Mouse (Mus musculus): ENCODE measurements around the gene Faap20. TPM values are rescaled to one million over a fixed set of nuclear protein-coding genes. Genes with fewer than 3 reads are reported as not detected.

Faap20 gene
- total and polyA plus RNA-seq, 2 experiments from 2014 or later = 60.8 to 61.4 TPM

GRCm38 (mm10) chr4:155284521-155285379 is 35.1 kb downstream of the Faap20 start:
- TF ChIP-seq CTCF (IDR thresholded peaks at IDR 0.05; ENCODE audit: low read depth) = no peak
- no peak overlapping the region for H3K9ac ChIP-seq (replicated peaks; ENCODE audit: low read length)
- H3K4me2 ChIP-seq (ENCODE audit: low read depth, low read length) = no peak overlapping the region
- no peak overlapping the region for H3K4me3 ChIP-seq (ENCODE audit: low read length)
- no peak for DNase-seq (ENCODE audit: low spot score)
- WGBS = 68% methylated on average over 15 of the region's 15 CpGs
- no peak for ATAC-seq
- H3K4me1 ChIP-seq (ENCODE audit: insufficient read depth, low read length) = peaks cover 5% of the 10 kb centered on the region; the same call in 1 of the 2 replicates
- no peak overlapping the region for H3K27ac ChIP-seq
- H3K9me3 ChIP-seq (ENCODE audit: low read length) = no peaks in the 10 kb centered on the region
- no peaks in the 10 kb centered on the region for H3K36me3 ChIP-seq (ENCODE audit: insufficient read depth, low read length)
- H3K27me3 ChIP-seq (ENCODE audit: insufficient read depth, low read length) = no peaks in the 10 kb centered on the region

DNA sequence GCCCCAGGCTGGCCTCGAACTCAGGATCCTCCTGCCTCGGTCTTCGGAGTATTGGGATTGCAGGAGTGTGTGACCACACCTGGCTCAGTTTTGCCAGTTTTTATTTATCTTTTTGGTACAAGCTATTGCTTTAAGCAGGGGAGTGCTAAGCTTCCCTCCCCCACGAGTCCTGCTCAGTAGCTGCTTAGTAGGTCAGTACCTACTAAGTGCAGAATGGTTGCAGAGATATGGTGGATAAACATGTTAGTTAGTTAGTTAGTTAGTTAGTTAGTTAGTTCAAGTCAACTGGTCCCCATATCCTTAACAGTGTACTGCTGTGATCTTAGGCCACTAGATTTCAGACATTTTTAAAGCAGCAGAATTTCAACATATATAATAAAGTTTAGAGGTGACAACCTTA is 36.5 kb downstream of the Faap20 start:
- H3K36me3 ChIP-seq (ENCODE audit: insufficient read depth, low read length) = no peaks in the 10 kb centered on the region
- peaks cover 5% of the 10 kb centered on the region; the same call in 1 of the 2 replicates for H3K4me1 ChIP-seq (ENCODE audit: insufficient read depth, low read length)
- no peaks in the 10 kb centered on the region for H3K27me3 ChIP-seq (ENCODE audit: insufficient read depth, low read length)
- DNase-seq (ENCODE audit: low spot score) (no peak), ATAC-seq (no peak)
- 97% methylated on average over 4 of the region's 4 CpGs for WGBS
- no peak overlapping the region for H3K4me2 ChIP-seq (ENCODE audit: low read depth, low read length)
- no peak for TF ChIP-seq CTCF (IDR thresholded peaks at IDR 0.05; ENCODE audit: low read depth)
- H3K27ac ChIP-seq = no peak overlapping the region
- H3K9me3 ChIP-seq (ENCODE audit: low read length) = no peaks in the 10 kb centered on the region
- no peak overlapping the region for H3K9ac ChIP-seq (replicated peaks; ENCODE audit: low read length)
- no peak overlapping the region for H3K4me3 ChIP-seq (ENCODE audit: low read length)

DNA sequence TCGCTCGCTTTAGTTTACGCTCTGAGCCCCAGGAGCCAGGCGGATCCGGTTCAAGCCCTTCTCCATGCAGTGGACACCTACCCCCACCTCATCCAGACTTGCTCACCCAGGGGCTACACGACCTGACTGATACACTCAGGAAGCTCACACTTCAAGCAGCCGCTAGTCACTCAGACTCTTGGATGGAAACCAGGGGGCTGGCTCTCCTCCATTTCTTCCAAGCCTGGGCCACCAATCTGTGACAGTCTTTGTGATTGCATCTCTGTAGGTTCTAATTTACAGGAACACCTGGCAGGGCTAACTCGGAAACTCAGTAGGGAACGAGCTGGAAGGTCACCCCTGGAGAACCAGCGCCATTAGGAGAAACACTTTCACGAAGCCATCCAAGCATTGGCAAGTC is 38.1 kb downstream of the Faap20 start:
- ATAC-seq = no peak
- 0 out of 2 replicates have a peak overlapping the region, but pooled peaks have one; percentile 7 for H3K27ac ChIP-seq
- no peak for DNase-seq (ENCODE audit: low spot score)
- no peaks in the 10 kb centered on the region for H3K4me1 ChIP-seq (ENCODE audit: insufficient read depth, low read length)
- H3K4me2 ChIP-seq (ENCODE audit: low read depth, low read length) = no peak overlapping the region
- no peak for TF ChIP-seq CTCF (IDR thresholded peaks at IDR 0.05; ENCODE audit: low read depth)
- 75% methylated on average over 11 of the region's 11 CpGs for WGBS
- H3K9ac ChIP-seq (replicated peaks; ENCODE audit: low read length) = no peak overlapping the region
- no peaks in the 10 kb centered on the region for H3K36me3 ChIP-seq (ENCODE audit: insufficient read depth, low read length)
- H3K9me3 ChIP-seq (ENCODE audit: low read length) = no peaks in the 10 kb centered on the region
- no peaks in the 10 kb centered on the region for H3K27me3 ChIP-seq (ENCODE audit: insufficient read depth, low read length)
- no peak overlapping the region for H3K4me3 ChIP-seq (ENCODE audit: low read length)

- WGBS = 88% methylated on average over 1 of the region's 1 CpGs
- H3K4me2 ChIP-seq (ENCODE audit: low read depth, low read length) = no peak overlapping the region
- ATAC-seq (no peak), DNase-seq (ENCODE audit: low spot score) (no peak)
- H3K36me3 ChIP-seq (ENCODE audit: insufficient read depth, low read length) = no peaks in the 10 kb centered on the region
- H3K9me3 ChIP-seq (ENCODE audit: low read length) = no peaks in the 10 kb centered on the region
- H3K4me3 ChIP-seq (ENCODE audit: low read length) = no peak overlapping the region
- no peak for TF ChIP-seq CTCF (IDR thresholded peaks at IDR 0.05; ENCODE audit: low read depth)
- no peaks in the 10 kb centered on the region for H3K27me3 ChIP-seq (ENCODE audit: insufficient read depth, low read length)
- H3K27ac ChIP-seq = no peak overlapping the region
- no peak overlapping the region for H3K9ac ChIP-seq (replicated peaks; ENCODE audit: low read length)
- H3K4me1 ChIP-seq (ENCODE audit: insufficient read depth, low read length) = no peaks in the 10 kb centered on the region
Observed at GRCm38 (mm10) chr4:155288586-155288985, 39.0 kb downstream of the Faap20 start.

DNA sequence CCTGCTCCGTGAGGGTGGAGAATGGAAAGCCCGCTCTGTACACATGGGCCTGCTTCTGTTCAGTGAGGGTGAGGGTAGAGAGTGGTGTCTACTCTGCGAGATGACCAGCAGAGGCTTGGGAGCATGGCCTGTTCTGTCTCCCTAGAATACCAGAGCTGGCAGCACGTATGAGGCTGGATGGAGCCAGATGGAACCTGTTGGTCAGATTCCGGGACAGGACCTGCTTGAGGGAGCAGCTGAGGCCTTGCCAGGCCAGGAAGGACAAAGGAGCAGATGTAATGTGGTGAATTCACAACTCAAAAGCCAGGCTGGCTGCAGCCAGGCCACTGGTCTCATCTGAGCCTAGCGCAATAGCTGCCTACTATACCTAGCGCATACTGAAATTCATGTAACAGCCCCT is 40.4 kb downstream of the Faap20 start:
- Histone ChIP-seq H3K36me3 (ENCODE audit: insufficient read depth, low read length) (no peaks in the 10 kb centered on the region), H3K27ac (no peak overlapping the region), H3K27me3 (ENCODE audit: insufficient read depth, low read length) (no peaks in the 10 kb centered on the region), H3K4me1 (ENCODE audit: insufficient read depth, low read length) (no peaks in the 10 kb centered on the region), H3K4me3 (ENCODE audit: low read length) (no peak overlapping the region), H3K9ac (replicated peaks; ENCODE audit: low read length) (no peak overlapping the region), H3K9me3 (ENCODE audit: low read length) (no peaks in the 10 kb centered on the region), H3K4me2 (ENCODE audit: low read depth, low read length) (no peak overlapping the region)
- WGBS = 70% methylated on average over 7 of the region's 7 CpGs
- DNase-seq (ENCODE audit: low spot score) = no peak
- no peak for TF ChIP-seq CTCF (IDR thresholded peaks at IDR 0.05; ENCODE audit: low read depth)
- peak; percentile 37; the same call in 1 of the 2 replicates for ATAC-seq

DNA sequence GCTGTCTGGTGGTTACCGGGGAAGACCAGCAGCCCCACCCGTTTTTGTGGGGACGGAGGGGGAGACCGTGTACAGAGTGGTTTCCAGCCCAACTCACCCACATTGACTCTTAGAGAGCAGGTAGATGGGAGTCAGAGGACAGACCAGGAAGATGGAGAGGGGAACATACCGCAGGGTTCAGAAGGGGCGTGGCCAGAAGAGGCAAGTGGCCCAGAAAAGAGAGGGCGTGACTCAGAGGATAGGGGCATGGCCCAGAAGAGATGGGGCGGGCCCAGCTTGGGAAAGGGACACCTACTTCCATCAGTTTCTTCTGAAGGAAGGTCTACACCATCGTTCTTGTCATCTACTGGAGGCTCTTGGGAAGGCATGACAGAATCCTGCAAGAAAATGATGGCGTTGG is 43.3 kb downstream of the Faap20 start:
- Histone ChIP-seq H3K9me3 (ENCODE audit: low read length) (no peaks in the 10 kb centered on the region), H3K4me3 (ENCODE audit: low read length) (no peak overlapping the region), H3K4me2 (ENCODE audit: low read depth, low read length) (no peak overlapping the region), H3K36me3 (ENCODE audit: insufficient read depth, low read length) (no peaks in the 10 kb centered on the region), H3K9ac (replicated peaks; ENCODE audit: low read length) (no peak overlapping the region), H3K27ac (no peak overlapping the region), H3K4me1 (ENCODE audit: insufficient read depth, low read length) (no peaks in the 10 kb centered on the region), H3K27me3 (ENCODE audit: insufficient read depth, low read length) (no peaks in the 10 kb centered on the region)
- DNase-seq (ENCODE audit: low spot score) (no peak), ATAC-seq (no peak)
- WGBS = 91% methylated on average over 10 of the region's 10 CpGs
- no peak for TF ChIP-seq CTCF (IDR thresholded peaks at IDR 0.05; ENCODE audit: low read depth)

GRCm38 (mm10) chr4:155294381-155294780 is 44.8 kb downstream of the Faap20 start:
- H3K4me1 ChIP-seq (ENCODE audit: insufficient read depth, low read length) = no peaks in the 10 kb centered on the region
- no peaks in the 10 kb centered on the region for H3K36me3 ChIP-seq (ENCODE audit: insufficient read depth, low read length)
- no peak overlapping the region for H3K9ac ChIP-seq (replicated peaks; ENCODE audit: low read length)
- H3K4me2 ChIP-seq (ENCODE audit: low read depth, low read length) = no peak overlapping the region
- no peak overlapping the region for H3K27ac ChIP-seq
- no peak overlapping the region for H3K4me3 ChIP-seq (ENCODE audit: low read length)
- DNase-seq (ENCODE audit: low spot score) (no peak), ATAC-seq (no peak)
- H3K9me3 ChIP-seq (ENCODE audit: low read length) = no peaks in the 10 kb centered on the region
- WGBS = 79% methylated on average over 14 of the region's 14 CpGs
- TF ChIP-seq CTCF (IDR thresholded peaks at IDR 0.05; ENCODE audit: low read depth) = no peak
- H3K27me3 ChIP-seq (ENCODE audit: insufficient read depth, low read length) = no peaks in the 10 kb centered on the region
